7 mouse cellular contexts compared by ENCODE assay signal in the genomic region with DNA sequence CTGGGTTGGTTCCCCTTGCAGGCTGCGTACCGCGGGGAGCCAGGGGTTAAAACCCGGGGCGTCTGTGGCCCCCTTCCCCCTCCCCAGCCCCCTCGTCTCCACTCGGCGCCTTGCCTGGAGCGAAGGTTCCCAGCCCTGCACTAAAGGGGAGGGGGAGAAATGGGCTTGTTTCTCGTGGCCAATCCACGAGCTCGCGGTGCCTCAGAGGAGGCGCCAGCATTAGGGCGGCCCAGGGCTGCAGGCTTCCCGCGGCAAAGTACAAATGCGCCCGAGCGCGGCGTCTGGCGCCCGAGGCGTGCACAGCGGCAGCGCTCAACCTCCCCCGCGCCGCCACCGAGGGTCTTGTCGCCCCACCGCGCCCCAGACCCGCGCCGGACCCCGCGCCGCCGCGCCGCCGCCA. TPM values are rescaled to one million over a fixed set of nuclear protein-coding genes. Genes with fewer than 3 reads are reported as not detected.
DNase-seq lines count a peak whose midpoint lies in the region; ATAC-seq lines count a peak whose summit lies in the region.

A gene (plus strand): TSS at position 383 of the 400 bp plus-strand sequence.

- H3K9ac ChIP-seq in embryonic facial prominence, embryonic 11.5 days (replicated peaks; ENCODE audit: low read length), result peak within 1 kb of the TSS; percentile 57
- H3K9ac ChIP-seq in limb, embryonic 11.5 days (ENCODE audit: low read length), result peak within 1 kb of the TSS; percentile 56; the same call in 1 of the 2 replicates
- H3K9ac ChIP-seq in neural tube, embryonic 14.5 days (replicated peaks; ENCODE audit: low read depth, low read length), result peak within 1 kb of the TSS; percentile 51

- ATAC-seq in embryonic facial prominence, embryonic 11.5 days (replicated peaks; ENCODE audit: insufficient number of reproducible peaks, low FRiP score, low TSS enrichment, low read depth), result peak; percentile 70
- ATAC-seq in limb, embryonic 11.5 days (ENCODE audit: insufficient number of reproducible peaks, low FRiP score, low TSS enrichment, low read depth), result peak; percentile 75
- ATAC-seq in neural tube, embryonic 14.5 days (ENCODE audit: low read depth), result peak; percentile 93

- H3K9me3 ChIP-seq in embryonic facial prominence, embryonic 11.5 days (replicated peaks; ENCODE audit: control insufficient read depth, low read length), result no peaks in the 10 kb centered on the region
- H3K9me3 ChIP-seq in limb, embryonic 11.5 days (ENCODE audit: control insufficient read depth, low read length), result no peaks in the 10 kb centered on the region
- H3K9me3 ChIP-seq in neural tube, embryonic 14.5 days (ENCODE audit: control insufficient read depth, low read length), result no peaks in the 10 kb centered on the region; the same call in 1 of the 2 replicates

- H3K27me3 ChIP-seq in embryonic facial prominence, embryonic 11.5 days (ENCODE audit: control insufficient read depth, insufficient read depth, low read length), result peaks cover 41% of the 10 kb centered on the region
- peaks cover 41% of the 10 kb centered on the region for H3K27me3 ChIP-seq in limb, embryonic 11.5 days (ENCODE audit: control insufficient read depth, insufficient read depth, low read length)
- H3K27me3 ChIP-seq in neural tube, embryonic 14.5 days (ENCODE audit: control insufficient read depth, insufficient read depth, low read length), result peaks cover 38% of the 10 kb centered on the region

- DNase-seq in lung, postnatal 10 days, result peak; percentile 30
- no peak for DNase-seq in lung, postnatal 14 days
- DNase-seq in embryonic facial prominence, embryonic 11.5 days (ENCODE audit: low spot score), result peak; percentile 78
- DNase-seq in heart, postnatal 4 days, result peak; percentile 46
- peak; percentile 68 for DNase-seq in limb, embryonic 11.5 days (ENCODE audit: low spot score)
- DNase-seq in frontal cortex, postnatal 14 days (ENCODE audit: low spot score in 2 of 2), result no peak

- H3K27ac ChIP-seq in embryonic facial prominence, embryonic 11.5 days (replicated peaks; ENCODE audit: low read depth, low read length), result no peak within 1 kb of the TSS
- no peak within 1 kb of the TSS for H3K27ac ChIP-seq in limb, embryonic 11.5 days (replicated peaks; ENCODE audit: low read depth, low read length)
- no peak within 1 kb of the TSS for H3K27ac ChIP-seq in neural tube, embryonic 14.5 days (ENCODE audit: low read depth, low read length)

- peak within 1 kb of the TSS; percentile 96 for H3K4me2 ChIP-seq in embryonic facial prominence, embryonic 11.5 days (ENCODE audit: low read depth, low read length)
- peak within 1 kb of the TSS; percentile 95 for H3K4me2 ChIP-seq in limb, embryonic 11.5 days (ENCODE audit: low read depth, severe bottlenecking)
- H3K4me2 ChIP-seq in neural tube, embryonic 14.5 days (ENCODE audit: low read depth, low read length), result peak within 1 kb of the TSS; percentile 90

- H3K4me3 ChIP-seq in embryonic facial prominence, embryonic 11.5 days (ENCODE audit: low read depth, low read length), result peak within 1 kb of the TSS; percentile 47
- peak within 1 kb of the TSS; percentile 39 for H3K4me3 ChIP-seq in limb, embryonic 11.5 days (ENCODE audit: low read depth, low read length)
- peak within 1 kb of the TSS; percentile 41 for H3K4me3 ChIP-seq in neural tube, embryonic 14.5 days (ENCODE audit: low read depth, low read length)

- no peaks in the 10 kb centered on the region for H3K36me3 ChIP-seq in embryonic facial prominence, embryonic 11.5 days (replicated peaks; ENCODE audit: control insufficient read depth, insufficient read depth, low read depth, low read length)
- H3K36me3 ChIP-seq in limb, embryonic 11.5 days (ENCODE audit: control insufficient read depth, insufficient read depth, low read length), result no peaks in the 10 kb centered on the region
- H3K36me3 ChIP-seq in neural tube, embryonic 14.5 days (ENCODE audit: control insufficient read depth, insufficient read depth, low read length), result no peaks in the 10 kb centered on the region

- WGBS in embryonic facial prominence, embryonic 11.5 days, result under 1% methylated on average over 39 of the region's 44 CpGs
- under 1% methylated on average over 42 of the region's 44 CpGs for WGBS in limb, embryonic 11.5 days
- WGBS in neural tube, embryonic 14.5 days, result 1% methylated on average over 29 of the region's 44 CpGs

- H3K4me1 ChIP-seq in embryonic facial prominence, embryonic 11.5 days (ENCODE audit: control insufficient read depth, insufficient read depth, low read length), result no peaks in the 10 kb centered on the region; the same call in 1 of the 2 replicates
- H3K4me1 ChIP-seq in limb, embryonic 11.5 days (ENCODE audit: control insufficient read depth, insufficient read depth, low read length), result 0 out of 2 replicates have a peak, but pooled peaks cover 3% of the 10 kb centered on the region
- no peaks in the 10 kb centered on the region for H3K4me1 ChIP-seq in neural tube, embryonic 14.5 days (ENCODE audit: control insufficient read depth, insufficient read depth, low read length)

RNA-seq across cellular contexts. Expression of the gene that starts here (rescaled TPM):
- 0.49 and 1.3 TPM in 2 replicates for polyA plus RNA-seq in embryonic facial prominence, embryonic 11.5 days (2014; fragmentation: Nextera tagmentation; extraction: Ambion mirVana)
- total RNA-seq in heart, postnatal 4 days (2021), result not detected
- 1.2 and 1.4 TPM in 2 replicates for polyA plus RNA-seq in limb, embryonic 11.5 days (2014; fragmentation: Nextera tagmentation; extraction: Ambion mirVana)
- 0.54 and 0.72 TPM in 2 replicates for polyA plus RNA-seq in neural tube, embryonic 14.5 days (2014; fragmentation: Nextera tagmentation; extraction: Ambion mirVana)

Comparison
In these comparisons a context has a peak if more than half of its experiments do, and no peak if none do; other contexts are left out.
1. DNase-seq: peak in lung, postnatal 10 days (single experiment), embryonic facial prominence, embryonic 11.5 days (single experiment) and limb, embryonic 11.5 days (single experiment); none in lung, postnatal 14 days (single experiment) and frontal cortex, postnatal 14 days (0 of 2).
2. Peak in DNase-seq in heart, postnatal 4 days; RNA of the gene not detected or under 1 TPM.
3. Peak in ATAC-seq, H3K4me3 ChIP-seq, H3K9ac ChIP-seq and H3K4me2 ChIP-seq in neural tube, embryonic 14.5 days; RNA of the gene not detected or under 1 TPM.
4. Peak in every context shown above with its lines, with median percentiles within 50 percentile points of each other: ATAC-seq, H3K4me2 ChIP-seq, H3K4me3 ChIP-seq and H3K9ac ChIP-seq.